Mouse (Mus musculus) liver, embryonic 12.5 days (tissue): ENCODE data around the gene Prelid3b. TPM values are rescaled to one million over a fixed set of nuclear protein-coding genes. Genes with fewer than 3 reads are reported as not detected.

Source experiments
- ATAC-seq: fragments of 200-750 bp; cut with Nextera tagmentation; 2 replicates; pipeline ENCODE4 v1.8.0; 2017; ENCODE audit warnings: moderate number of reproducible peaks, mild to moderate bottlenecking, moderate library complexity
- H3K27ac ChIP-seq: fragments of 300-500 bp; sonication (generic); 2 replicates; pipeline ENCODE4 v1.5.1; 2016; ENCODE audit warnings: mild to moderate bottlenecking
- H3K27me3 ChIP-seq: fragments of 300-500 bp; sonication (generic); replicated peaks from 2 replicates; pipeline ENCODE4 v1.6.1; 2016; ENCODE audit warnings: mild to moderate bottlenecking, moderate library complexity
- H3K36me3 ChIP-seq: fragments of 300-500 bp; sonication (generic); 2 replicates; pipeline ENCODE4 v1.6.1; 2016; ENCODE audit warnings: mild to moderate bottlenecking, moderate library complexity
- H3K4me1 ChIP-seq: fragments of 300-500 bp; sonication (generic); 2 replicates; pipeline ENCODE4 v1.6.1; 2016
- H3K4me2 ChIP-seq: fragments of 300-500 bp; sonication (generic); 2 replicates; pipeline ENCODE4 v1.6.1; 2016; ENCODE audit warnings: mild to moderate bottlenecking, moderate library complexity
- H3K4me3 ChIP-seq: fragments of 300-500 bp; sonication (generic); 2 replicates; pipeline ENCODE4 v1.5.1; 2016; ENCODE audit warnings: mild to moderate bottlenecking, moderate library complexity
- H3K9ac ChIP-seq: fragments of 300-500 bp; sonication (generic); 2 replicates; pipeline ENCODE4 v1.6.1; 2016; ENCODE audit warnings: mild to moderate bottlenecking, moderate library complexity
- H3K9me3 ChIP-seq: fragments of 300-500 bp; sonication (generic); replicated peaks from 2 replicates; pipeline ENCODE4 v1.6.1; 2016; ENCODE audit warnings: mild to moderate bottlenecking, moderate library complexity
- WGBS: fragments of 180-500 bp; shearing (Covaris S2); methylation state at CpG from one replicate; pipeline ENCODE4 v1.1.7; 2016; ENCODE audit not compliant: insufficient replicate concordance; 5-methylcytosine and 5-hydroxymethylcytosine counted together
- polyA plus RNA-seq: library from polyadenylated mRNA; unstranded; fragments of >200 nt; fragmentation: Nextera tagmentation; extraction: Ambion mirVana; gene quantifications from 2 replicates; pipeline ENCODE4 v1.2.1, GENCODE M21; 2016

The Prelid3b gene
- polyA plus RNA-seq, 1 experiment from 2014 or later = 113 TPM

GRCm38 (mm10) chr2:174453681-174454080 lies 19.2 kb downstream of the Prelid3b start:
- ATAC-seq = peak; percentile 96
- H3K9me3 ChIP-seq = no peaks in the 10 kb centered on the region
- peaks cover 57% of the 10 kb centered on the region for H3K4me1 ChIP-seq
- H3K9ac ChIP-seq = peak overlapping the region; percentile 54
- 23% methylated on average over 7 of the region's 7 CpGs for WGBS
- peak overlapping the region; percentile 51 for H3K4me2 ChIP-seq
- peak overlapping the region; percentile 24; the same call in 1 of the 2 replicates for H3K4me3 ChIP-seq
- H3K36me3 ChIP-seq = peaks cover 2% of the 10 kb centered on the region; the same call in 1 of the 2 replicates
- 0 out of 2 replicates have a peak, but pooled peaks cover 7% of the 10 kb centered on the region for H3K27me3 ChIP-seq
- peak overlapping the region; percentile 86 for H3K27ac ChIP-seq

- H3K9ac ChIP-seq = peak within 1 kb of the TSS; percentile 39; the same call in 1 of the 2 replicates
- H3K9me3 ChIP-seq = no peaks in the 10 kb centered on the region
- peak; percentile 81 for ATAC-seq
- H3K36me3 ChIP-seq = no peaks in the 10 kb centered on the region
- H3K4me1 ChIP-seq = peaks cover 65% of the 10 kb centered on the region
- peaks cover 16% of the 10 kb centered on the region for H3K27me3 ChIP-seq
- peak within 1 kb of the TSS; percentile 29 for H3K4me3 ChIP-seq
- H3K27ac ChIP-seq = peak within 1 kb of the TSS; percentile 82
- WGBS = 26% methylated on average over 4 of the region's 4 CpGs
- peak within 1 kb of the TSS; percentile 38 for H3K4me2 ChIP-seq
Measured at GRCm38 (mm10) chr2:174450353-174450752, 22.5 kb downstream of the Prelid3b start, which contains the start of gene Tubb1. Tubb1 (plus strand) TSS chr2:174450695.

- H3K9ac ChIP-seq = no peak overlapping the region
- no peak overlapping the region for H3K4me2 ChIP-seq
- no peaks in the 10 kb centered on the region for H3K36me3 ChIP-seq
- H3K9me3 ChIP-seq = no peaks in the 10 kb centered on the region
- no peak overlapping the region for H3K27ac ChIP-seq
- H3K27me3 ChIP-seq = peaks cover 16% of the 10 kb centered on the region
- ATAC-seq = no peak
- no peak overlapping the region for H3K4me3 ChIP-seq
- WGBS = 71% methylated on average over 4 of the region's 4 CpGs
- H3K4me1 ChIP-seq = peaks cover 57% of the 10 kb centered on the region
Measured at GRCm38 (mm10) chr2:174448405-174448804, 24.5 kb downstream of the Prelid3b start.

- Histone ChIP-seq H3K27ac (no peak overlapping the region), H3K4me2 (no peak overlapping the region), H3K4me3 (no peak overlapping the region), H3K9me3 (no peaks in the 10 kb centered on the region), H3K4me1 (peaks cover 42% of the 10 kb centered on the region), H3K9ac (no peak overlapping the region), H3K36me3 (no peaks in the 10 kb centered on the region), H3K27me3 (peaks cover 16% of the 10 kb centered on the region)
- ATAC-seq = no peak
- WGBS = 70% methylated on average over 8 of the region's 8 CpGs
Measured at GRCm38 (mm10) chr2:174446905-174447304, 26.0 kb downstream of the Prelid3b start.

GRCm38 (mm10) chr2:174446492-174446891 lies 26.4 kb downstream of the Prelid3b start:
- Histone ChIP-seq H3K4me2 (no peak overlapping the region), H3K9ac (no peak overlapping the region), H3K4me1 (peaks cover 40% of the 10 kb centered on the region), H3K27me3 (peaks cover 16% of the 10 kb centered on the region), H3K36me3 (no peaks in the 10 kb centered on the region), H3K9me3 (no peaks in the 10 kb centered on the region), H3K4me3 (no peak overlapping the region), H3K27ac (no peak overlapping the region)
- no peak for ATAC-seq
- WGBS = 60% methylated on average over 7 of the region's 7 CpGs

GRCm38 (mm10) chr2:174445018-174445417 lies 27.9 kb downstream of the Prelid3b start:
- no peak overlapping the region for H3K27ac ChIP-seq
- H3K9me3 ChIP-seq = no peaks in the 10 kb centered on the region
- no peaks in the 10 kb centered on the region for H3K36me3 ChIP-seq
- H3K27me3 ChIP-seq = peaks cover 16% of the 10 kb centered on the region
- no peak overlapping the region for H3K4me3 ChIP-seq
- 57% methylated on average over 6 of the region's 6 CpGs for WGBS
- H3K4me1 ChIP-seq = peaks cover 29% of the 10 kb centered on the region
- no peak overlapping the region for H3K4me2 ChIP-seq
- no peak overlapping the region for H3K9ac ChIP-seq
- ATAC-seq = no peak

- 61% methylated on average over 7 of the region's 7 CpGs for WGBS
- no peaks in the 10 kb centered on the region for H3K36me3 ChIP-seq
- no peaks in the 10 kb centered on the region for H3K9me3 ChIP-seq
- H3K9ac ChIP-seq = no peak overlapping the region
- H3K4me2 ChIP-seq = no peak overlapping the region
- peaks cover 29% of the 10 kb centered on the region for H3K4me1 ChIP-seq
- peaks cover 16% of the 10 kb centered on the region for H3K27me3 ChIP-seq
- no peak for ATAC-seq
- H3K4me3 ChIP-seq = no peak overlapping the region
- 0 out of 2 replicates have a peak overlapping the region, but pooled peaks have one; percentile 22 for H3K27ac ChIP-seq
Measured at GRCm38 (mm10) chr2:174444359-174444758, 28.5 kb downstream of the Prelid3b start.

GRCm38 (mm10) chr2:174443046-174443445 lies 29.8 kb downstream of the Prelid3b start:
- 53% methylated on average over 2 of the region's 2 CpGs for WGBS
- no peak overlapping the region for H3K4me3 ChIP-seq
- H3K4me2 ChIP-seq = no peak overlapping the region
- no peak overlapping the region for H3K27ac ChIP-seq
- no peaks in the 10 kb centered on the region for H3K9me3 ChIP-seq
- peaks cover 42% of the 10 kb centered on the region for H3K4me1 ChIP-seq
- H3K9ac ChIP-seq = no peak overlapping the region
- ATAC-seq = no peak
- no peaks in the 10 kb centered on the region for H3K36me3 ChIP-seq
- peaks cover 16% of the 10 kb centered on the region for H3K27me3 ChIP-seq

- no peak for ATAC-seq
- H3K36me3 ChIP-seq = no peaks in the 10 kb centered on the region
- peaks cover 48% of the 10 kb centered on the region for H3K4me1 ChIP-seq
- H3K27me3 ChIP-seq = peaks cover 16% of the 10 kb centered on the region
- no peak overlapping the region for H3K27ac ChIP-seq
- no peak overlapping the region for H3K9ac ChIP-seq
- H3K9me3 ChIP-seq = no peaks in the 10 kb centered on the region
- no peak overlapping the region for H3K4me2 ChIP-seq
- no peak overlapping the region for H3K4me3 ChIP-seq
- 75% methylated on average over 9 of the region's 9 CpGs for WGBS
Measured at GRCm38 (mm10) chr2:174442460-174442859, 30.4 kb downstream of the Prelid3b start.

GRCm38 (mm10) chr2:174441898-174442297 lies 31.0 kb downstream of the Prelid3b start:
- Histone ChIP-seq H3K36me3 (no peaks in the 10 kb centered on the region), H3K9ac (no peak overlapping the region), H3K4me3 (no peak overlapping the region), H3K9me3 (no peaks in the 10 kb centered on the region), H3K27me3 (peaks cover 14% of the 10 kb centered on the region), H3K4me2 (no peak overlapping the region), H3K4me1 (peaks cover 53% of the 10 kb centered on the region), H3K27ac (no peak overlapping the region)
- ATAC-seq = no peak
- WGBS = 44% methylated on average over 4 of the region's 4 CpGs

- H3K27me3 ChIP-seq = no peaks in the 10 kb centered on the region; the same call in 1 of the 2 replicates
- 76% methylated on average over 9 of the region's 9 CpGs for WGBS
- no peak overlapping the region for H3K9ac ChIP-seq
- no peak overlapping the region for H3K4me3 ChIP-seq
- H3K4me1 ChIP-seq = peaks cover 55% of the 10 kb centered on the region
- peaks cover 16% of the 10 kb centered on the region for H3K36me3 ChIP-seq
- 0 out of 2 replicates have a peak overlapping the region, but pooled peaks have one; percentile 95 for H3K4me2 ChIP-seq
- H3K27ac ChIP-seq = no peak overlapping the region
- no peak for ATAC-seq
- no peaks in the 10 kb centered on the region for H3K9me3 ChIP-seq
Measured at GRCm38 (mm10) chr2:174439961-174440360, 32.9 kb downstream of the Prelid3b start.

GRCm38 (mm10) chr2:174439450-174439838 lies 33.4 kb downstream of the Prelid3b start:
- 25% methylated on average over 5 of the region's 5 CpGs for WGBS
- Histone ChIP-seq H3K4me1 (peaks cover 56% of the 10 kb centered on the region), H3K4me3 (peak overlapping the region; percentile 69; the same call in 1 of the 2 replicates), H3K4me2 (peak overlapping the region; percentile 95), H3K36me3 (peaks cover 19% of the 10 kb centered on the region), H3K9me3 (no peaks in the 10 kb centered on the region), H3K9ac (0 out of 2 replicates have a peak overlapping the region, but pooled peaks have one; percentile 74), H3K27me3 (no peaks in the 10 kb centered on the region; the same call in 1 of the 2 replicates), H3K27ac (peak overlapping the region; percentile 41; the same call in 1 of the 2 replicates)
- no peak for ATAC-seq
